Mouse (Mus musculus): ENCODE results near the gene Dpp4. TPM values are rescaled to one million over a fixed set of nuclear protein-coding genes. Genes with fewer than 3 reads are reported as not detected.

Gene Dpp4
- polyA plus RNA-seq, 1 experiment from 2014 or later, result 15.9 TPM

DNA sequence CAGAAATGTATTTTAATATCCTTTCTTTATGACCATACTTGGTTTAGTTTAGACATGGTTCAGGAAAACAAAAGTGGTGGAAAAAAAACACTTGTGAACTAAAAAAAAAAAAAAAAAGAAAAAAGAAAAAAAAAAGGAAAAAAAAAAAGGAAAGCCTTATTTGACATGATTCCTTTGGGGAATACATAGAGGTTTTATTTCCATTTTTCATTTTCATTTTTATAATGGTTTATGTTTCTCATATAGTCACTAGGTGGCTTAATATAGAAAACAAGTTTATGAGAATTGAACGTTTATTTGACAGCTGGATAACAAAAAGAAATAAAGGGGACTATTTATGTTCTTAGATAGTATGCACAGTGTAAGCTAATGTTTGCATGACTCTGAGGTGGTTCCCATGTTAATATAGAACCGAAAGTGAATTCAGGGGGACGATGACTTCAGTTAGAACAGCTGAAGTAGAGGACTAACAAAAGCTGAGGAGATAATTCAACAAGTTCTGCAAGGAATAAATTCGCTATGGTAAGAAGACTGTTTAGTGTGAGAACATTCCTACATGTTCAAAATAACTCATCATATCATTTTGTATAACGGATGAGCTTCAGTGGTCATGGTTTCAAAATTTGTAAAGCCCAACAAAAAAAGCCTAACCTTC is 37.8 kb upstream of the Dpp4 start:
- Histone ChIP-seq H3K36me3 (ENCODE audit: control insufficient read depth, insufficient read depth, low read length) (no peaks in the 10 kb centered on the region), H3K27ac (ENCODE audit: low read length) (no peak overlapping the region), H3K4me2 (replicated peaks; ENCODE audit: low read depth, low read length) (no peak overlapping the region), H3K27me3 (ENCODE audit: control insufficient read depth, insufficient read depth, low read length) (no peaks in the 10 kb centered on the region), H3K4me3 (ENCODE audit: low read depth, low read length) (no peak overlapping the region), H3K4me1 (ENCODE audit: control insufficient read depth, insufficient read depth, low read length) (no peaks in the 10 kb centered on the region), H3K9ac (replicated peaks; ENCODE audit: low read depth, low read length) (no peak overlapping the region), H3K9me3 (ENCODE audit: control insufficient read depth, low read depth, low read length) (no peaks in the 10 kb centered on the region)
- 71% methylated on average over 5 of the region's 5 CpGs for WGBS
- ATAC-seq (ENCODE audit: insufficient number of reproducible peaks, insufficient read depth, low FRiP score, low read depth), result no peak

DNA sequence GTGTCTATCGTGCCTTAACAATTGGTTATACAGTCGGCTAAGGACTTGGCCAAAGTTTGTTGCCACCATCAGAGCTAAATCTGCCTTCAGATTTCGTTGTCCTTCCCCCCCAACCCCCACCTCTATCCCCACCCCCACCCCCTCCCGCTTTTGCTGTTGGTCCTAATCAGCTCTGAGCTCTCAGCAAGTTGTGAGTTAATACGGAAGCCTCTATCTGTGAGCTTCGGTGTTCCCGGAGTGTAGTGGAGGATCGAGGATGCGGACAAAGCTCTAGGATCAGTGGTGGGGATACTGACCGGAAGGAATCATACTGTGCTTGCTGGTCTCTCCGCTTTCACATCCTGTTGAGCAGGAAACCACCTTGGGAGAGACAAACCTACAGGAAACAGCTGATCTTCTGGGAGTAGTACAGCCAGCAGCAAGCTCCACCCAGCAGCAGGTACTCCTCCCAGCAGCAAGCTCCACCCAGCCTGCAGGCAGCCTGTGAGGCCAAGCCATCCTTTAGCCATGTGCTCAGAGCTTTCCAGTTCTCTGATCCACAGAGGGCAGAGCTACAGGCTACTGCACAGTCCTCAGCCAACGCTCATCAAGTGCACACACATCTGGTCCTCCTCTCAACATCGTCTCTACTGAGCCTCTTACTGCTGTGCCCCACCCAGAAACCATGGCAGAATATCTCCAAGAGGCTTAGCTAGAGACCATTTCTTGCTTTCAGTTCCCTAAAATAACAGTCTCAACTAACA is 28.9 kb upstream of the Dpp4 start:
- no peaks in the 10 kb centered on the region for H3K27me3 ChIP-seq (ENCODE audit: control insufficient read depth, insufficient read depth, low read length)
- 62% methylated on average over 13 of the region's 13 CpGs for WGBS
- H3K9me3 ChIP-seq (ENCODE audit: control insufficient read depth, low read depth, low read length), result no peaks in the 10 kb centered on the region
- H3K9ac ChIP-seq (replicated peaks; ENCODE audit: low read depth, low read length), result no peak overlapping the region
- no peaks in the 10 kb centered on the region for H3K36me3 ChIP-seq (ENCODE audit: control insufficient read depth, insufficient read depth, low read length)
- H3K27ac ChIP-seq (ENCODE audit: low read length), result no peak overlapping the region
- H3K4me3 ChIP-seq (ENCODE audit: low read depth, low read length), result no peak overlapping the region
- peak; percentile 61; the same call in 1 of the 2 replicates for ATAC-seq (ENCODE audit: insufficient number of reproducible peaks, insufficient read depth, low FRiP score, low read depth)
- no peaks in the 10 kb centered on the region for H3K4me1 ChIP-seq (ENCODE audit: control insufficient read depth, insufficient read depth, low read length)
- H3K4me2 ChIP-seq (replicated peaks; ENCODE audit: low read depth, low read length), result peak overlapping the region; percentile 13; the same call in 1 of the 2 replicates

DNA sequence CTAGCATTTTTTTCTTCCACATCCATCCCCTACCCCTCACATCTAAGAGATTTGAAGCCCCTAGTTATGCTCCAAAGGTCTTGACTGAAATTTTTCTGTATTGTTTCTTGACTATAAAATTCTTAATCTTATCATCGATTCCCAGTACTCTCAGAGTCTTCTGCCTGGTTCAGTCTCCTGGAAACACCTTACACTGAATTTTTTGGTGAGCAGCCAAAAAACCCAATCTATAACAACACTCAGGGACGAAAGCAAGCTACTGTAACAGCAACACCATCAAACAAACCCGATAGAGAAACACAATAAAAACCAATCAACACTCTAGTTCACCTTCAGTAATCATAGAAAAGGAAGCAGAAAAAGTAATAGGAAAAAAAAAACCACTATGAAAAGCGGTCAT is 28.1 kb upstream of the Dpp4 start:
- WGBS, result 88% methylated on average over 4 of the region's 4 CpGs
- Histone ChIP-seq H3K27ac (ENCODE audit: low read length) (no peak overlapping the region), H3K4me3 (ENCODE audit: low read depth, low read length) (no peak overlapping the region), H3K36me3 (ENCODE audit: control insufficient read depth, insufficient read depth, low read length) (no peaks in the 10 kb centered on the region), H3K4me2 (replicated peaks; ENCODE audit: low read depth, low read length) (no peak overlapping the region), H3K27me3 (ENCODE audit: control insufficient read depth, insufficient read depth, low read length) (no peaks in the 10 kb centered on the region), H3K4me1 (ENCODE audit: control insufficient read depth, insufficient read depth, low read length) (no peaks in the 10 kb centered on the region), H3K9ac (replicated peaks; ENCODE audit: low read depth, low read length) (no peak overlapping the region), H3K9me3 (ENCODE audit: control insufficient read depth, low read depth, low read length) (no peaks in the 10 kb centered on the region)
- no peak for ATAC-seq (ENCODE audit: insufficient number of reproducible peaks, insufficient read depth, low FRiP score, low read depth)

DNA sequence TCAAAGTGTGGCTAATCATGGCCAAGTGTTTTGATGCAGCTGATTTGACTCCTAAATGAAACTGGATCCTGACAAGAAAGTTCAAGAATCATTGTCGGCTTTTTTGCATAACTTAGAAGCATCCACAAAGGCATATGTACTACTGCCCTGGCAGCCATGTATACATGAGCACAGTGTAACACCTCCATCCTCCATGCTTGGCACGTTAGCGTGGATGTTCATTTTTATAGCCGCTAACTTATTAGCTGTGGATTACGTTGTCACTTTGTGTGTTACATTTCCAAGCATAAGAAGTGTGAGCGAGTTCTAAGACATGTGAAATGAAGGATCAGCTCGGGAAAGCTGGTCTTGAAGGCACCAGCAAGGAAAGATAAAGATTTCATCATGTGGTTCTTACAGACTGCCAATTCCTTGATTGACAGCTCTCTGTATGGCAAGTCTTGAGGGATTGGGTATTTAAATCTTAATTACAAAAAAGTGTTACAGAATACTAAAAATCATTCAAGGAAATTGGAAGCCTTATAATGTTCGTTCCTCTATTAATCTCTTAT is 19.3 kb upstream of the Dpp4 start:
- H3K4me1 ChIP-seq (ENCODE audit: control insufficient read depth, insufficient read depth, low read length), result no peaks in the 10 kb centered on the region
- no peak for ATAC-seq (ENCODE audit: insufficient number of reproducible peaks, insufficient read depth, low FRiP score, low read depth)
- H3K36me3 ChIP-seq (ENCODE audit: control insufficient read depth, insufficient read depth, low read length), result no peaks in the 10 kb centered on the region
- H3K9ac ChIP-seq (replicated peaks; ENCODE audit: low read depth, low read length), result no peak overlapping the region
- H3K27me3 ChIP-seq (ENCODE audit: control insufficient read depth, insufficient read depth, low read length), result no peaks in the 10 kb centered on the region
- no peak overlapping the region for H3K27ac ChIP-seq (ENCODE audit: low read length)
- no peak overlapping the region for H3K4me2 ChIP-seq (replicated peaks; ENCODE audit: low read depth, low read length)
- H3K9me3 ChIP-seq (ENCODE audit: control insufficient read depth, low read depth, low read length), result no peaks in the 10 kb centered on the region
- no peak overlapping the region for H3K4me3 ChIP-seq (ENCODE audit: low read depth, low read length)
- WGBS, result 84% methylated on average over 8 of the region's 8 CpGs

DNA sequence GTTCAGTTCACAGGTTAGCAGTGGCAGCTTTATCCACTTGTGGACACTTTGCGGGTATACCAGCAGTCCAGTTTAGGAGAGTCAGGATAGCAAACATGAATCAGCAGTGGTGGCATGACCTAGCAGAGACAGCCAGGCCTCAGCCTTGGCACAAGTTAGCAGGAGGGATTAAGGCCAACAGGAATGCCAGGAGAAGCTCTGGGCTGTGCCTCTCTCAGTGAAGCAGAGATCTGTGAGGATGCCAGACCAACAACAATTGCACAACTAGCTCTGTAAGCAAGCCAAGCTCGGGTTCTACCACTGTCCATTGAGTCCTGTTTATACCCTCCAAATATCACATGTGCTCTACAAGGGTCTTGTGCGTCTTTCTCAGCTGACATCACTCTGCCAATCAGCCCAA is 13.9 kb upstream of the Dpp4 start:
- no peak overlapping the region for H3K27ac ChIP-seq (ENCODE audit: low read length)
- WGBS, result 90% methylated on average over 3 of the region's 3 CpGs
- no peak overlapping the region for H3K9ac ChIP-seq (replicated peaks; ENCODE audit: low read depth, low read length)
- H3K36me3 ChIP-seq (ENCODE audit: control insufficient read depth, insufficient read depth, low read length), result no peaks in the 10 kb centered on the region
- no peaks in the 10 kb centered on the region for H3K9me3 ChIP-seq (ENCODE audit: control insufficient read depth, low read depth, low read length)
- no peaks in the 10 kb centered on the region for H3K4me1 ChIP-seq (ENCODE audit: control insufficient read depth, insufficient read depth, low read length)
- H3K27me3 ChIP-seq (ENCODE audit: control insufficient read depth, insufficient read depth, low read length), result no peaks in the 10 kb centered on the region
- no peak for ATAC-seq (ENCODE audit: insufficient number of reproducible peaks, insufficient read depth, low FRiP score, low read depth)
- H3K4me2 ChIP-seq (replicated peaks; ENCODE audit: low read depth, low read length), result no peak overlapping the region
- H3K4me3 ChIP-seq (ENCODE audit: low read depth, low read length), result no peak overlapping the region

DNA sequence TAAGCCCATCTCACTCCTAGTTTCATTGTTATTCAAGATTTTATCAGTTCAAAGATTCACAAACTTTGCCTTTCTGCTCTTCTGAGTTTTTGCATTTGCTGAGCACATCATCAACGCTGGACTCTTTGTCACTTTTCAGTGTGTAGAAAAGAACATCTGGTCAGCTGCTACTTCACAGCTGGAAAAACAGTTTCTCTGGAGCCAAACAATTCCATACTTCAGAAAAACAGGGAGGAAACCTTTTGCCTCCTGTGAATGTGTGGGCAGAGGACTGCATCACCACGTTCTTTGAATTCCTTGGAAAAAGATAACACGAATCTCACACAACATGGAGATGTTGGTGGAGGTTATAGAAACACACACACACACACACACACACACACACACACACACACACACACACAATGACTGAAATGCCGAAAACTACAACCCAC is 11.3 kb upstream of the Dpp4 start:
- no peak for ATAC-seq (ENCODE audit: insufficient number of reproducible peaks, insufficient read depth, low FRiP score, low read depth)

DNA sequence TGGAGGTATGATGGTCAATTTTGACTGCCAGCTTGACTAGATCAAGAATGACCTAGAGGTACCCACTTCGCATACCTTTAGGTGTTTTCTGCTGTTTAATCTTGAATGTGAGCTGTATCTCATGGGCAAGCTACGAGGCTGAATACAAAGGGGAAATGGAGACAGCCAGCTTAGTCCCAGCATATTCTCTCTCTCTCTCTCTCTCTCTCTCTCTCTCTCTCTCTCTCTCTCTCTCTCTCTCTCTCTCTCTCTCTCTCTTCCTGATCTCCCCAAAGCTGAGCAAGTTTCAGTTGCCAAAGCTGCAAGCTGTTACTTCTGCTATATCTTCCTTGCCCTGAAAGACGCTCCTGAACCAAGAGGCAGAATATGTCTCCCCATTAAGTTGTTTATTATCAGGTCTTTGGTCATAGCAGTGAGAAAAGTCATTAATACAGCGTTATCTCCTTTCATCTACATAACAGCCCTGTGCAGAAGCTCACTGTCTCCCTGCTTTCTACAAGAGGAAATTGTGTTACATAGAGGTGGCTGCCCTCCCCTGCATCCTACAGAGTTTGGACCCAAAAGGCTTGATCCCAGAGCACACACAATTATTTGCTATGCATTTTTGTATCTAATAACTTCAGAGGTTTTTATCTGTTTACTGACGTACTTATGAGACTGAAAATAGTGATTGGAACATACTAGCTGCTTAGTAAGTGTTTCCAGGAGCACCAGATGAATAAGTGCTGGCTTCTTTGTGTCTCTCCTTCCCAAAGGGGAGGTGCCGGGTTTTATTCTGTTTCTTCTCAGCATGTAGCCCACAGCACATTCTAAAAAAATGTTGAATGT is 10.7 kb upstream of the Dpp4 start:
- no peak overlapping the region for H3K4me2 ChIP-seq (replicated peaks; ENCODE audit: low read depth, low read length)
- no peak overlapping the region for H3K9ac ChIP-seq (replicated peaks; ENCODE audit: low read depth, low read length)
- H3K9me3 ChIP-seq (ENCODE audit: control insufficient read depth, low read depth, low read length), result no peaks in the 10 kb centered on the region
- H3K27ac ChIP-seq (ENCODE audit: low read length), result no peak overlapping the region
- 68% methylated on average over 6 of the region's 6 CpGs for WGBS
- no peak overlapping the region for H3K4me3 ChIP-seq (ENCODE audit: low read depth, low read length)
- no peaks in the 10 kb centered on the region for H3K4me1 ChIP-seq (ENCODE audit: control insufficient read depth, insufficient read depth, low read length)
- ATAC-seq (ENCODE audit: insufficient number of reproducible peaks, insufficient read depth, low FRiP score, low read depth), result no peak
- H3K36me3 ChIP-seq (ENCODE audit: control insufficient read depth, insufficient read depth, low read length), result no peaks in the 10 kb centered on the region
- H3K27me3 ChIP-seq (ENCODE audit: control insufficient read depth, insufficient read depth, low read length), result no peaks in the 10 kb centered on the region

More for the DNA sequence above, 11.3 kb upstream of the Dpp4 start:
- Histone ChIP-seq H3K4me1 (ENCODE audit: control insufficient read depth, insufficient read depth, low read length) (no peaks in the 10 kb centered on the region), H3K4me3 (ENCODE audit: low read depth, low read length) (no peak overlapping the region), H3K4me2 (replicated peaks; ENCODE audit: low read depth, low read length) (no peak overlapping the region), H3K9me3 (ENCODE audit: control insufficient read depth, low read depth, low read length) (no peaks in the 10 kb centered on the region), H3K27ac (ENCODE audit: low read length) (no peak overlapping the region), H3K27me3 (ENCODE audit: control insufficient read depth, insufficient read depth, low read length) (no peaks in the 10 kb centered on the region), H3K9ac (replicated peaks; ENCODE audit: low read depth, low read length) (no peak overlapping the region), H3K36me3 (ENCODE audit: control insufficient read depth, insufficient read depth, low read length) (no peaks in the 10 kb centered on the region)
- 47% methylated on average over 4 of the region's 4 CpGs for WGBS

DNA sequence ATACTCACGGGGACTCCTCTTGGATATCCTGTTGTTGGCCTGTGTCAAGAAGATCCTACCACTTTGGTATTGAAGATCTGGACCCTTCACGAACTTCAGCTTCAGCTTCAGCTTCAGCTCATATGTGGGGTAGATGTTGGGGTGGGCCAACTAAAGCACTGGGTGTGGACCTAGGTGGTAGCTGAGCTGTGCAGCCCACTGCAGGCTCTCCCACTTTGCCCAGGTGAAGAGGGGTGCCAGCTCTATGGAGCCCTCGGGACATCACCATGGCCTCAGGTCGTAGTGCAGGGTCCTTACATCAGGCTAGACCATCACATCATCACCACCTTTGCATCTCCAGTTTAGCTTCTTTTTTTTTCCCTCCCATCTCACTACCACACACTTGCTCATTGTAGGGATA is 9.2 kb upstream of the Dpp4 start:
- Histone ChIP-seq H3K4me1 (ENCODE audit: control insufficient read depth, insufficient read depth, low read length) (no peaks in the 10 kb centered on the region), H3K9ac (replicated peaks; ENCODE audit: low read depth, low read length) (no peak overlapping the region), H3K9me3 (ENCODE audit: control insufficient read depth, low read depth, low read length) (no peaks in the 10 kb centered on the region), H3K36me3 (ENCODE audit: control insufficient read depth, insufficient read depth, low read length) (no peaks in the 10 kb centered on the region), H3K27me3 (ENCODE audit: control insufficient read depth, insufficient read depth, low read length) (no peaks in the 10 kb centered on the region), H3K4me2 (replicated peaks; ENCODE audit: low read depth, low read length) (no peak overlapping the region), H3K4me3 (ENCODE audit: low read depth, low read length) (no peak overlapping the region), H3K27ac (ENCODE audit: low read length) (no peak overlapping the region)
- WGBS, result 94% methylated on average over 4 of the region's 4 CpGs
- ATAC-seq (ENCODE audit: insufficient number of reproducible peaks, insufficient read depth, low FRiP score, low read depth), result no peak

All from stomach, embryonic 14.5 days (tissue).